9 mouse cellular contexts compared by ENCODE assay signal in the genomic region with DNA sequence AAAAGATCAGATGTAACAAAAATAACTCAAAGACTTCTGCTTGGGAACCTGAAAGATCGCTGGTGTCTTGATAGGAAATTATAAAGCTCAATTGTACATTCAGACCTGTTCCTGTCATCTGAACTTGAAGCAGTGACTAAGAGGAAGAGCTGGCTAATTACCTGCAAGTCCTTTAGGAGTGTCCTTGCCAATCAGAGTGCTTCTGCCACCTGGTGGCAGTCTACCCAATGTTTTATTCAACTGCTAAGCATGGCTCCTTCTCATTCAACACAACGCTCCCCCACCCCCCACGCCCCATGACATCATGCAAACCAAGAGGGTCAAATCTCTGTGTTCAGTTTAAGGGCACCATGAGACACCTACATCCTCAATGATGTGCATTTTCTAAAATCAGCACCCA. TPM values are rescaled to one million over a fixed set of nuclear protein-coding genes. Genes with fewer than 3 reads are reported as not detected.
A peak's percentile ranks its signal among the peaks of the same experiment; 100 is the strongest.
DNase-seq lines count a peak whose midpoint lies in the region; ATAC-seq and TF ChIP-seq lines count a peak whose summit lies in the region.
"Had no signal": no experiment of that assay in that cellular context is flagged by ENCODE, and none has a peak within 500 bp of the region (broad histone marks: within the 10 kb centered on the region; RNA-seq: fewer than 3 reads in every experiment).

No protein-coding gene starts in this region.

- H3K9me3 ChIP-seq in CH12.LX (replicated peaks; ENCODE audit: low read length), result no peaks in the 10 kb centered on the region
- H3K9me3 ChIP-seq in embryonic facial prominence, embryonic 11.5 days (replicated peaks; ENCODE audit: control insufficient read depth, low read length), result no peaks in the 10 kb centered on the region
- no peaks in the 10 kb centered on the region for H3K9me3 ChIP-seq in kidney, embryonic 16.5 days (ENCODE audit: low read length)
- H3K9me3 ChIP-seq in limb, embryonic 14.5 days (ENCODE audit: control insufficient read depth, low read length), result no peaks in the 10 kb centered on the region
- no peaks in the 10 kb centered on the region for H3K9me3 ChIP-seq in neural tube, embryonic 11.5 days (ENCODE audit: control insufficient read depth, low read length)
- H3K9me3 ChIP-seq: heart, embryonic 13.5 days had no signal

- no peak for TF ChIP-seq POLR2A in CH12.LX (IDR thresholded peaks at IDR 0.05; ENCODE audit: low read depth, low read length)
- no peak for TF ChIP-seq POLR2A in limb, embryonic 14.5 days (IDR thresholded peaks at IDR 0.05; ENCODE audit: borderline replicate concordance, extremely low read depth, insufficient read depth, insufficient read length)

- WGBS in embryonic facial prominence, embryonic 11.5 days, result 16% methylated on average over 3 of the region's 3 CpGs
- 12% methylated on average over 3 of the region's 3 CpGs for WGBS in kidney, embryonic 16.5 days
- 28% methylated on average over 3 of the region's 3 CpGs for WGBS in limb, embryonic 14.5 days
- 20% methylated on average over 3 of the region's 3 CpGs for WGBS in neural tube, embryonic 11.5 days

- no peaks in the 10 kb centered on the region for H3K27me3 ChIP-seq in CH12.LX (replicated peaks)
- H3K27me3 ChIP-seq in embryonic facial prominence, embryonic 11.5 days (ENCODE audit: control insufficient read depth, insufficient read depth, low read length), result no peaks in the 10 kb centered on the region
- no peaks in the 10 kb centered on the region for H3K27me3 ChIP-seq in kidney, embryonic 16.5 days (ENCODE audit: insufficient read depth, low read length)
- no peaks in the 10 kb centered on the region for H3K27me3 ChIP-seq in limb, embryonic 14.5 days (ENCODE audit: control insufficient read depth, insufficient read depth, low read length)
- H3K27me3 ChIP-seq in neural tube, embryonic 11.5 days (ENCODE audit: control insufficient read depth, insufficient read depth, low read length), result no peaks in the 10 kb centered on the region
- H3K27me3 ChIP-seq: heart, embryonic 13.5 days had no signal

- no peaks in the 10 kb centered on the region for H3K79me2 ChIP-seq in CH12.LX (replicated peaks; ENCODE audit: control insufficient read depth, extremely low read depth, insufficient read depth, poor library complexity, severe bottlenecking)

- DNase-seq in CH12.LX (ENCODE audit: extremely low read depth), result peak; percentile 83
- peak; percentile 79 to 90 for DNase-seq in adrenal gland, postnatal 36 days
- peak; percentile 86 for DNase-seq in embryonic facial prominence, embryonic 11.5 days (ENCODE audit: low spot score)
- DNase-seq in heart, adult 9 months (ENCODE audit: low spot score in 2 of 2), result peak; percentile 27 to 62
- peak; percentile 86 for DNase-seq in limb, embryonic 14.5 days (ENCODE audit: low spot score)
- DNase-seq in neural tube, embryonic 11.5 days (ENCODE audit: low spot score), result peak; percentile 74
- peak; percentile 11 to 18 for DNase-seq in thymus, adult 18-20 months

- no peak overlapping the region for H3K4me3 ChIP-seq in CH12.LX (replicated peaks in 1 of 3; ENCODE audit: low read depth in 2 of 3, low read length in 2 of 3, poor library complexity in 1 of 3)
- no peak overlapping the region for H3K4me3 ChIP-seq in embryonic facial prominence, embryonic 11.5 days (ENCODE audit: low read depth, low read length)
- H3K4me3 ChIP-seq in kidney, embryonic 16.5 days (ENCODE audit: low read length), result no peak overlapping the region
- no peak overlapping the region for H3K4me3 ChIP-seq in limb, embryonic 14.5 days (replicated peaks; ENCODE audit: low read length)
- no peak overlapping the region for H3K4me3 ChIP-seq in neural tube, embryonic 11.5 days (ENCODE audit: low read depth, low read length)
- H3K4me3 ChIP-seq: heart, embryonic 13.5 days had no signal

- dilution Hi-C loops in CH12.LX (cut with MboI; ENCODE audit: extremely low pct_ligation_motif_present, extremely low pct_unique_long_range_greater_than_20kb, low sequenced_read_pairs), result loop anchor here (25.0 kb wide), 1 partner anchor 521 kb away; no protein-coding TSS in a partner anchor

- H3K36me3 ChIP-seq in CH12.LX (replicated peaks in 1 of 2; ENCODE audit: control insufficient read depth in 1 of 2, insufficient read depth in 1 of 2, low read length in 1 of 2), result no peaks in the 10 kb centered on the region
- H3K36me3 ChIP-seq in embryonic facial prominence, embryonic 11.5 days (replicated peaks; ENCODE audit: control insufficient read depth, insufficient read depth, low read depth, low read length), result no peaks in the 10 kb centered on the region
- no peaks in the 10 kb centered on the region for H3K36me3 ChIP-seq in kidney, embryonic 16.5 days (ENCODE audit: insufficient read depth, low read length)
- no peaks in the 10 kb centered on the region for H3K36me3 ChIP-seq in limb, embryonic 14.5 days (ENCODE audit: control insufficient read depth, insufficient read depth, low read length)
- H3K36me3 ChIP-seq in neural tube, embryonic 11.5 days (ENCODE audit: control insufficient read depth, insufficient read depth, low read length), result no peaks in the 10 kb centered on the region
- H3K36me3 ChIP-seq: heart, embryonic 13.5 days had no signal

- no peak for TF ChIP-seq EP300 in CH12.LX (IDR thresholded peaks at IDR 0.05; ENCODE audit: low read length)

- in situ Hi-C loops in CH12.LX (cut with MboI; ENCODE audit: low pct_ligation_motif_present, low pct_unique_long_range_greater_than_20kb, low sequenced_read_pairs), result loop anchor here (10.0 to 25.0 kb wide), 3 partner anchors 503 to 1121 kb away; no protein-coding TSS in a partner anchor

- peak; percentile 70 for TF ChIP-seq RAD21 in CH12.LX (IDR thresholded peaks at IDR 0.05; ENCODE audit: low read depth, low read length)

- H3K4me1 ChIP-seq in CH12.LX (ENCODE audit: control insufficient read depth in 1 of 2, insufficient read depth in 2 of 2), result 0 out of 4 replicates have a peak, but pooled peaks cover 0 to 4% of the 10 kb centered on the region in 2 experiments
- H3K4me1 ChIP-seq in embryonic facial prominence, embryonic 11.5 days (ENCODE audit: control insufficient read depth, insufficient read depth, low read length), result no peaks in the 10 kb centered on the region
- peaks cover 28% of the 10 kb centered on the region for H3K4me1 ChIP-seq in kidney, embryonic 16.5 days (ENCODE audit: insufficient read depth, low read length)
- H3K4me1 ChIP-seq in limb, embryonic 14.5 days (ENCODE audit: control insufficient read depth, insufficient read depth, low read length), result 0 out of 2 replicates have a peak, but pooled peaks cover 6% of the 10 kb centered on the region
- H3K4me1 ChIP-seq in neural tube, embryonic 11.5 days (ENCODE audit: control insufficient read depth, insufficient read depth, low read length), result peaks cover 7% of the 10 kb centered on the region

- H3K4me2 ChIP-seq in CH12.LX (ENCODE audit: insufficient read depth, low read depth, poor library complexity, severe bottlenecking), result 0 out of 2 replicates have a peak overlapping the region, but pooled peaks have one; percentile 21
- no peak overlapping the region for H3K4me2 ChIP-seq in embryonic facial prominence, embryonic 11.5 days (ENCODE audit: low read depth, low read length)
- no peak overlapping the region for H3K4me2 ChIP-seq in kidney, embryonic 16.5 days (replicated peaks; ENCODE audit: low read depth, low read length)
- no peak overlapping the region for H3K4me2 ChIP-seq in limb, embryonic 14.5 days (replicated peaks; ENCODE audit: low read depth, low read length, severe bottlenecking)
- no peak overlapping the region for H3K4me2 ChIP-seq in neural tube, embryonic 11.5 days (ENCODE audit: low read depth)
- H3K4me2 ChIP-seq: heart, embryonic 13.5 days had no signal

- no peak overlapping the region for H3K27ac ChIP-seq in CH12.LX (ENCODE audit: insufficient read depth, low read depth)
- no peak overlapping the region for H3K27ac ChIP-seq in embryonic facial prominence, embryonic 11.5 days (replicated peaks; ENCODE audit: low read depth, low read length)
- no peak overlapping the region for H3K27ac ChIP-seq in kidney, embryonic 16.5 days (ENCODE audit: low read length)
- H3K27ac ChIP-seq in limb, embryonic 14.5 days (replicated peaks; ENCODE audit: low read depth, low read length), result no peak overlapping the region
- no peak overlapping the region for H3K27ac ChIP-seq in neural tube, embryonic 11.5 days (ENCODE audit: low read depth, low read length)
- H3K27ac ChIP-seq: heart, embryonic 13.5 days had no signal

- H3K9ac ChIP-seq in CH12.LX (ENCODE audit: insufficient read depth, low read depth), result no peak overlapping the region
- H3K9ac ChIP-seq in embryonic facial prominence, embryonic 11.5 days (replicated peaks; ENCODE audit: low read length), result no peak overlapping the region
- H3K9ac ChIP-seq in kidney, embryonic 16.5 days (replicated peaks; ENCODE audit: low read length), result no peak overlapping the region
- no peak overlapping the region for H3K9ac ChIP-seq in limb, embryonic 14.5 days (ENCODE audit: low read depth, low read length, severe bottlenecking)
- no peak overlapping the region for H3K9ac ChIP-seq in neural tube, embryonic 11.5 days (ENCODE audit: low read length)
- H3K9ac ChIP-seq: heart, embryonic 13.5 days had no signal

- peak; percentile 35 to 76; a peak in 2 of 4 replicates for TF ChIP-seq CTCF in CH12.LX (conservative IDR thresholded peaks at IDR 0.05 in 1 of 2, IDR thresholded peaks at IDR 0.05 in 1 of 2; ENCODE audit: low read depth in 2 of 2, low read length in 2 of 2)

- 0 out of 2 replicates have a peak, but pooled peaks have one; percentile 39 for ATAC-seq in embryonic facial prominence, embryonic 11.5 days (replicated peaks; ENCODE audit: insufficient number of reproducible peaks, low FRiP score, low TSS enrichment, low read depth)
- ATAC-seq in kidney, embryonic 16.5 days (ENCODE audit: low FRiP score, low TSS enrichment), result peak; percentile 41; the same call in 1 of the 2 replicates
- peak; percentile 65; the same call in 1 of the 2 replicates for ATAC-seq in limb, embryonic 14.5 days (ENCODE audit: low FRiP score, low read depth)
- ATAC-seq in neural tube, embryonic 11.5 days (ENCODE audit: insufficient read depth, low FRiP score, low TSS enrichment), result peak; percentile 48; the same call in 1 of the 2 replicates

RNA-seq across cellular contexts. Expression of a gene that starts 28.3 kb away (rescaled TPM):
- total RNA-seq in CH12.LX (2012; rRNA removed) (4.7 and 5.0 TPM in 2 replicates), CH12.LX (2014; rRNA removed) (21.8 and 22.3 TPM in 2 replicates)
- 11.4 and 11.6 TPM in 2 replicates for polyA plus RNA-seq in CH12.LX (2012; ENCODE audit: insufficient read length, low read depth)
- 1 to 10 TPM; 4.7 to 8.5 TPM for total RNA-seq in adrenal gland, postnatal 36 days (2021)
- polyA plus RNA-seq in embryonic facial prominence, embryonic 11.5 days (2014; fragmentation: Nextera tagmentation; extraction: Ambion mirVana), result 1.8 and 2.7 TPM in 2 replicates
- polyA plus RNA-seq in kidney, embryonic 16.5 days (2015; fragmentation: Nextera tagmentation; extraction: Ambion mirVana), result 1.2 and 2.2 TPM in 2 replicates
- polyA plus RNA-seq in limb, embryonic 14.5 days (2012; rRNA removed), result 1.9 and 2.9 TPM in 2 replicates
- polyA plus RNA-seq in limb, embryonic 14.5 days (2014; fragmentation: Nextera tagmentation; extraction: Ambion mirVana), result 3.4 and 5.2 TPM in 2 replicates
- 0.92 and 1.6 TPM in 2 replicates for polyA plus RNA-seq in neural tube, embryonic 11.5 days (2014; fragmentation: Nextera tagmentation; extraction: Ambion mirVana)

RNA-seq across cellular contexts. Expression of a gene that starts 28.5 kb away (rescaled TPM):
- 19.2 and 27.1 TPM in 2 replicates for total RNA-seq in CH12.LX (2012; rRNA removed)
- total RNA-seq in CH12.LX (2014; rRNA removed), result 39.5 and 45.2 TPM in 2 replicates
- 42.3 and 42.7 TPM in 2 replicates for polyA plus RNA-seq in CH12.LX (2012; ENCODE audit: insufficient read length, low read depth)
- total RNA-seq in adrenal gland, postnatal 36 days (2021), result 1 to 10 TPM; 7.8 to 9.6 TPM
- 4.7 and 5.9 TPM in 2 replicates for polyA plus RNA-seq in embryonic facial prominence, embryonic 11.5 days (2014; fragmentation: Nextera tagmentation; extraction: Ambion mirVana)
- polyA plus RNA-seq in kidney, embryonic 16.5 days (2015; fragmentation: Nextera tagmentation; extraction: Ambion mirVana), result 5.9 and 6.8 TPM in 2 replicates
- polyA plus RNA-seq in limb, embryonic 14.5 days (2012; rRNA removed), result 14.1 and 14.6 TPM in 2 replicates
- 8.3 and 11.0 TPM in 2 replicates for polyA plus RNA-seq in limb, embryonic 14.5 days (2014; fragmentation: Nextera tagmentation; extraction: Ambion mirVana)
- polyA plus RNA-seq in neural tube, embryonic 11.5 days (2014; fragmentation: Nextera tagmentation; extraction: Ambion mirVana), result 3.4 and 4.2 TPM in 2 replicates

Comparison
In these comparisons a context has a peak if more than half of its experiments do, and no peak if none do; other contexts are left out.
1. DNase-seq: peak in every context shown above with its lines; median percentile 86 in embryonic facial prominence, embryonic 11.5 days; 86 in limb, embryonic 14.5 days; 84 in adrenal gland, postnatal 36 days; 83 in CH12.LX; 74 in neural tube, embryonic 11.5 days; 44 in heart, adult 9 months; 14 in thymus, adult 18-20 months.